Mouse (Mus musculus) forebrain, embryonic 13.5 days (tissue): Measurements from ENCODE around the gene Dctn2. TPM values are rescaled to one million over a fixed set of nuclear protein-coding genes. Genes with fewer than 3 reads are reported as not detected.

Source experiments
- ATAC-seq: fragments of 200-750 bp; cut with Nextera tagmentation; 2 replicates; pipeline ENCODE4 v1.8.0; 2017
- H3K27ac ChIP-seq: fragments of 300-500 bp; sonication (generic); 2 replicates; pipeline ENCODE4 v1.5.1; 2015; ENCODE audit warnings: inconsistent platforms, mild to moderate bottlenecking, moderate library complexity
- H3K27me3 ChIP-seq: fragments of 300-500 bp; sonication (generic); 2 replicates; pipeline ENCODE4 v1.6.1; 2015; ENCODE audit warnings: mild to moderate bottlenecking, inconsistent platforms
- H3K36me3 ChIP-seq: fragments of 300-500 bp; sonication (generic); 2 replicates; pipeline ENCODE4 v1.6.1; 2015; ENCODE audit warnings: mild to moderate bottlenecking, inconsistent platforms; ENCODE audit not compliant: poor library complexity, severe bottlenecking
- H3K4me1 ChIP-seq: fragments of 300-500 bp; sonication (generic); 2 replicates; pipeline ENCODE4 v1.6.1; 2015; ENCODE audit warnings: inconsistent platforms
- H3K4me2 ChIP-seq: fragments of 300-500 bp; sonication (generic); 2 replicates; pipeline ENCODE4 v1.6.1; 2015; ENCODE audit warnings: inconsistent platforms, mild to moderate bottlenecking, moderate library complexity
- H3K4me3 ChIP-seq: fragments of 300-500 bp; sonication (generic); 2 replicates; pipeline ENCODE4 v1.5.1; 2015; ENCODE audit warnings: mild to moderate bottlenecking, inconsistent platforms
- H3K9ac ChIP-seq: fragments of 300-500 bp; sonication (generic); 2 replicates; pipeline ENCODE4 v1.6.1; 2015; ENCODE audit warnings: mild to moderate bottlenecking, inconsistent platforms
- H3K9me3 ChIP-seq: fragments of 300-500 bp; sonication (generic); replicated peaks from 2 replicates; pipeline ENCODE4 v1.6.1; 2016; ENCODE audit warnings: inconsistent platforms
- WGBS: fragments of 180-500 bp; shearing (Covaris S2); methylation state at CpG from one replicate; pipeline ENCODE4 v1.1.7; 2015; 5-methylcytosine and 5-hydroxymethylcytosine counted together
- polyA plus RNA-seq: library from polyadenylated mRNA; unstranded; fragments of >200 nt; fragmentation: Nextera tagmentation; extraction: Ambion mirVana; gene quantifications from 2 replicates; pipeline ENCODE4 v1.2.1, GENCODE M21; 2015

Gene Dctn2
- polyA plus RNA-seq, 1 experiment from 2014 or later = 262 TPM

- H3K4me2 ChIP-seq = no peak overlapping the region
- H3K4me3 ChIP-seq = no peak overlapping the region
- peak overlapping the region; percentile 45; the same call in 1 of the 2 replicates for H3K9ac ChIP-seq
- H3K27me3 ChIP-seq = no peaks in the 10 kb centered on the region
- H3K4me1 ChIP-seq = peaks cover 48% of the 10 kb centered on the region
- H3K27ac ChIP-seq = no peak overlapping the region
- ATAC-seq = no peak
- H3K9me3 ChIP-seq = no peaks in the 10 kb centered on the region
- 77% methylated on average over 11 of the region's 11 CpGs for WGBS
- peaks cover 75% of the 10 kb centered on the region for H3K36me3 ChIP-seq
Observed at GRCm38 (mm10) chr10:127284724-127285500, 18.7 kb downstream of the Dctn2 start.

- peak overlapping the region; percentile 45 for H3K9ac ChIP-seq
- WGBS = 70% methylated on average over 11 of the region's 13 CpGs
- ATAC-seq = no peak
Observed at GRCm38 (mm10) chr10:127285644-127286043, 19.5 kb downstream of the Dctn2 start.

GRCm38 (mm10) chr10:127286194-127286593 is 20.0 kb downstream of the Dctn2 start:
- H3K36me3 ChIP-seq = peaks cover 62% of the 10 kb centered on the region
- H3K9me3 ChIP-seq = no peaks in the 10 kb centered on the region
- no peak for ATAC-seq
- peak overlapping the region; percentile 86 for H3K9ac ChIP-seq
- H3K4me3 ChIP-seq = peak overlapping the region; percentile 68; the same call in 1 of the 2 replicates
- H3K27ac ChIP-seq = 0 out of 2 replicates have a peak overlapping the region, but pooled peaks have one; percentile 16
- H3K4me1 ChIP-seq = peaks cover 53% of the 10 kb centered on the region
- WGBS = 71% methylated on average over 7 of the region's 7 CpGs
- H3K27me3 ChIP-seq = no peaks in the 10 kb centered on the region
- H3K4me2 ChIP-seq = peak overlapping the region; percentile 88

More at GRCm38 (mm10) chr10:127285644-127286043, 19.5 kb downstream of the Dctn2 start:
- Histone ChIP-seq H3K9me3 (no peaks in the 10 kb centered on the region), H3K4me1 (peaks cover 50% of the 10 kb centered on the region), H3K4me2 (no peak overlapping the region), H3K27ac (peak overlapping the region; percentile 48), H3K36me3 (peaks cover 67% of the 10 kb centered on the region), H3K4me3 (no peak overlapping the region), H3K27me3 (no peaks in the 10 kb centered on the region)

- 43% methylated on average over 7 of the region's 7 CpGs for WGBS
- Histone ChIP-seq H3K4me2 (peak overlapping the region; percentile 88), H3K9me3 (no peaks in the 10 kb centered on the region), H3K4me1 (peaks cover 58% of the 10 kb centered on the region), H3K27ac (0 out of 2 replicates have a peak overlapping the region, but pooled peaks have one; percentile 16), H3K27me3 (no peaks in the 10 kb centered on the region), H3K4me3 (peak overlapping the region; percentile 68), H3K9ac (peak overlapping the region; percentile 86), H3K36me3 (peaks cover 56% of the 10 kb centered on the region)
- ATAC-seq = no peak
Observed at GRCm38 (mm10) chr10:127286730-127287129, 20.6 kb downstream of the Dctn2 start.

GRCm38 (mm10) chr10:127287271-127287935 is 21.2 kb downstream of the Dctn2 start:
- Histone ChIP-seq H3K4me2 (peak overlapping the region; percentile 88), H3K9ac (peak overlapping the region; percentile 86), H3K27ac (peak overlapping the region; percentile 98), H3K36me3 (peaks cover 50% of the 10 kb centered on the region), H3K4me3 (peak overlapping the region; percentile 68), H3K4me1 (peaks cover 65% of the 10 kb centered on the region), H3K9me3 (no peaks in the 10 kb centered on the region), H3K27me3 (no peaks in the 10 kb centered on the region)
- ATAC-seq = no peak
- WGBS = 75% methylated on average over 15 of the region's 15 CpGs

- Histone ChIP-seq H3K9ac (peak overlapping the region; percentile 86), H3K27me3 (no peaks in the 10 kb centered on the region), H3K9me3 (no peaks in the 10 kb centered on the region), H3K27ac (peak overlapping the region; percentile 98), H3K4me2 (peak overlapping the region; percentile 88), H3K36me3 (peaks cover 45% of the 10 kb centered on the region), H3K4me3 (peak overlapping the region; percentile 68), H3K4me1 (peaks cover 70% of the 10 kb centered on the region)
- 1% methylated on average over 3 of the region's 3 CpGs for WGBS
- no peak for ATAC-seq
Observed at GRCm38 (mm10) chr10:127287936-127288293, 21.7 kb downstream of the Dctn2 start.

- Histone ChIP-seq H3K27ac (peak overlapping the region; percentile 98), H3K4me2 (peak overlapping the region; percentile 88), H3K27me3 (no peaks in the 10 kb centered on the region), H3K9me3 (no peaks in the 10 kb centered on the region), H3K9ac (peak overlapping the region; percentile 86), H3K4me1 (peaks cover 75% of the 10 kb centered on the region), H3K4me3 (peak overlapping the region; percentile 68), H3K36me3 (peaks cover 43% of the 10 kb centered on the region)
- peak; percentile 1; the same call in 1 of the 2 replicates for ATAC-seq
- WGBS = 0% methylated on average over 18 of the region's 28 CpGs
Observed at GRCm38 (mm10) chr10:127288328-127288799, 22.2 kb downstream of the Dctn2 start.

- Histone ChIP-seq H3K9me3 (no peaks in the 10 kb centered on the region), H3K4me1 (peaks cover 75% of the 10 kb centered on the region), H3K27me3 (no peaks in the 10 kb centered on the region), H3K36me3 (peaks cover 43% of the 10 kb centered on the region), H3K9ac (peak within 1 kb of the TSS; percentile 86), H3K27ac (peak within 1 kb of the TSS; percentile 98), H3K4me3 (peak within 1 kb of the TSS; percentile 68), H3K4me2 (peak within 1 kb of the TSS; percentile 88)
- ATAC-seq = peak; percentile 32
- WGBS = under 1% methylated on average over 35 of the region's 65 CpGs
Observed at GRCm38 (mm10) chr10:127288800-127289572, 22.8 kb downstream of the Dctn2 start, which contains the start of gene Mbd6. Gene Mbd6, minus strand, starts transcription at chr10:127289018.

- Histone ChIP-seq H3K9me3 (no peaks in the 10 kb centered on the region), H3K4me3 (peak overlapping the region; percentile 68), H3K27me3 (no peaks in the 10 kb centered on the region), H3K9ac (peak overlapping the region; percentile 86), H3K4me2 (peak overlapping the region; percentile 88), H3K27ac (peak overlapping the region; percentile 98), H3K36me3 (peaks cover 43% of the 10 kb centered on the region), H3K4me1 (peaks cover 72% of the 10 kb centered on the region)
- WGBS = under 1% methylated on average over 15 of the region's 15 CpGs
- peak; percentile 7 for ATAC-seq
Observed at GRCm38 (mm10) chr10:127289573-127290191, 23.5 kb downstream of the Dctn2 start.

- 0% methylated on average over 44 of the region's 47 CpGs for WGBS
- peak; percentile 90 for ATAC-seq
- no peaks in the 10 kb centered on the region for H3K9me3 ChIP-seq
- peak overlapping the region; percentile 86 for H3K9ac ChIP-seq
- H3K36me3 ChIP-seq = peaks cover 43% of the 10 kb centered on the region
- H3K4me2 ChIP-seq = peak overlapping the region; percentile 88
- peak overlapping the region; percentile 98 for H3K27ac ChIP-seq
- peak overlapping the region; percentile 68 for H3K4me3 ChIP-seq
- peaks cover 64% of the 10 kb centered on the region for H3K4me1 ChIP-seq
- no peaks in the 10 kb centered on the region for H3K27me3 ChIP-seq
Observed at GRCm38 (mm10) chr10:127290307-127290929, 24.2 kb downstream of the Dctn2 start.
